Mouse (Mus musculus) central nervous system, embryonic 14 days (tissue): Measurements from ENCODE around the gene Dnajc9. TPM values are rescaled to one million over a fixed set of nuclear protein-coding genes. Genes with fewer than 3 reads are reported as not detected.

Source experiments
- polyA plus RNA-seq: library from polyadenylated mRNA; depleted of rRNA; stranded (reverse); fragments of >200 nt; gene quantifications from 2 replicates; pipeline ENCODE4 v1.2.3, GENCODE M21; 2012; rRNA removed

Gene Dnajc9
- polyA plus RNA-seq = 126 and 146 TPM in 2 replicates

DNA sequence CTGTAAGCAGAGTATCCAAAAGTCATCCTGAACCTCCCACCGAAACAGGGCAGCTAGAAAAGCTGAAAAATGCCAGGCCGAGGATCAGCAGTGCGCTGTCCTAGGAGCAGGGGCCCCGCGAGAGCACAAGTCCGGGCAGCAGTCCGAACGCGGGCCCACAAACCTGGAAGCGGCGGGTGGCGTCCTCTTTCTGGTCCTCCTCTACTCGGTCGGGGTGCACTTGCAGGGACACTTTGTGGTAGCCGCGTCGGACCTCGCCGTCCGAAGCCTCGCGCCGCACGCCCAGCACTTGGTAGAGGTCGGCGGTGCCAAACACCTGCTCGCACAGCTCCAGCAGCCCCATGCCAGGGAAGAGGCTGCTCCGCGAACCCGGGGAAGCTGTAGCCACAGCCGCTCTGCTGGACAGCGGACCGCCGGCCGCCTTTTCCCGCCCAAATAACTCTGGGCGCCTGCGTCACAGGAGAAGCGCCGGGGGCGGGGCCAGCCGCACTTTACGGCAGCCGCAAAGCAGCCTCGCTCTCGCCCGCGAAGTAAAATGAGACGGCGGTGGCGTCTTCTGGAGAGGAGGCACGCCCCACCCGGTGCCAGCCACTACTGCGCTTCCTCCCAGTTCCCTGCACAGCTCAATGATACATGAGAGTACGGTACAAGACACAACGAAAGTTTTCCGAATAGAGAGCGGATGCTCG, at the start of gene Dnajc9:
Gene Dnajc9, minus strand, starts transcription at position 470 of the 689 bp plus-strand sequence.

DNA sequence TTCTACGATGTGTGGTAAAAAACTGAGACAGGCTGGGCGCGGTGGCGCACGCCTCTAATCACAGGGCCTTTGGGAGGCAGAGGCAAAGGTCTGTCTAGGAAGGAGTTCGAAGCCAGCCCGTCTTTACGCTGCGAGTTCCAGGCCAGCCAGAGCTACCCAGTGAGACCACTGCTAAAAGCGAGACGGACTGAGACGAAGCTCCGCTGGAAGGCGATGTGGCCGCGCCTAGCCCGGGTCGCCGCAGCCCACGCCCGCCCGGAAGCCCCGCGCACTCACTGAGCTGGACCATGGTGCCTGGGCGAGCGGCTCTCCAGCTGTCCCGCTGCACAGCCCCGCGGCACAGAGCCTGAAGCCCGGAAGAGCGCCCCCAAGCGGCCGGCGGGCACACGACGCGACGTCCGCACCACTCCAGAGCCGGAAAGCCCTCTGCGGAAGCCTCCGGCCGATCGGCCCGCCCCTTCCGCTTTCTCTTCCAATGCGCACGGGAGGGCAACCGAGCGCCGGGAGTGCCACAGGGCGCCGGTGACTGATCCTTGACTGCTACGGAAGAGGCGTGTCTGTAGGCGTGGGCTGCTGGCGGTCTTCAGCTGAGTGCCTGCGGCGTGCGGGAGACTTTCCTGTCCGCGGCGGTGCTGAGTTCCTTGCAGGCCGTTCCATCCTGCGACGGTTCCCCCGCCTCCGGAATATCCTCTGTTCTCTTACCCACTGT, 4.6 kb upstream of the Dnajc9 start, which contains the start of gene Mrps16:
Gene Mrps16, minus strand, starts transcription at position 430 of the 709 bp plus-strand sequence.

DNA sequence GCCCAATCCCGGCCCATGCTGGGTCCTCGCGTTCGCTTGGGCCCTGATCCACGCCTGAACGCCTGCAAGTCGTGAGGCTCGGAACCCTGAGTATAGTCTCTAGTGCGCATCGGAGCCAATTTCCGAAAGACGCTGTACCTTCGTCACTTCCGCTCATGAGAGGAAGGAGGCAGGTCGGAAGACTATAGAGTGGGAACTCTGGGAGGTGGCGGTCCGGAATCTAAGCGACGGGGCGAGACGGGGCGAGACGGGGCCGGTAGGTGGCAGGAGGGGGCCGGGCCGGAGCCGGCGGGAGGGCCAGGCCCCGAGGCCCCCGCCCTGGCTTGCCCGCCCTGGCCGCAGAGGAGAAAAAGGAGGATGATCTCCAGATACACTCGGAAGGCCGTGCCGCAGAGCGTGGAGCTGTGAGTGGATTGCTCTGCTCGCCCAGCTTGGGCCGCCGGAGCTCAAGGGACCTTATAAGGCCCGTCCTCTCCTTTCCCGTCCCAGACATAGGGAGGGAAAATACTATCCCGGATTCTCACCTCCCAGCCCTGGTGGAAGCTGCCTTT, 40.6 kb downstream of the Dnajc9 start, which contains the start of the genes Ecd and Fam149b:
Gene Ecd, minus strand, starts transcription at position 131 of the 551 bp plus-strand sequence.
Gene Fam149b, plus strand, starts transcription at position 172 of the 551 bp plus-strand sequence.

Other genes with a start within 250 kb of the Dnajc9 start
- 2.8 and 3.0 TPM in 2 replicates for gene Kcnk5, start 207.1 kb downstream of the Dnajc9 start, polyA plus RNA-seq
- not detected in 2 replicates for gene Kcnk16, start 119.7 kb downstream of the Dnajc9 start, polyA plus RNA-seq
- 18.7 and 19.8 TPM in 2 replicates for gene Nudt13, start 94.2 kb downstream of the Dnajc9 start, polyA plus RNA-seq
- 33.1 and 33.5 TPM in 2 replicates for gene Ecd, start 40.8 kb downstream of the Dnajc9 start, polyA plus RNA-seq
- 61.3 and 65.0 TPM in 2 replicates for gene Fam149b, start 40.7 kb downstream of the Dnajc9 start, polyA plus RNA-seq
- 44.0 and 48.8 TPM in 2 replicates for gene Mrps16, start 4.7 kb upstream of the Dnajc9 start, polyA plus RNA-seq
- gene Cfap70, start 63.3 kb upstream of the Dnajc9 start, polyA plus RNA-seq = 0.69 and 1.2 TPM in 2 replicates
- gene Anxa7, start 91.2 kb upstream of the Dnajc9 start, polyA plus RNA-seq = 19.0 and 28.1 TPM in 2 replicates
- 2.2 and 2.3 TPM in 2 replicates for gene Mss51, start 108.0 kb upstream of the Dnajc9 start, polyA plus RNA-seq
- 116 and 117 TPM in 2 replicates for gene Ppp3cb, start 157.7 kb upstream of the Dnajc9 start, polyA plus RNA-seq